Mouse (Mus musculus) intestine, postnatal 0 days (tissue): ENCODE data around the gene Bfsp1. TPM values are rescaled to one million over a fixed set of nuclear protein-coding genes. Genes with fewer than 3 reads are reported as not detected.
A peak's percentile ranks its signal among the peaks of the same experiment; 100 is the strongest.

Experiments
- ATAC-seq: fragments of 200-750 bp; cut with Nextera tagmentation; 2 replicates; pipeline ENCODE4 v1.8.0; 2017; ENCODE audit warnings: mild to moderate bottlenecking, moderate TSS enrichment, moderate library complexity
- H3K27ac ChIP-seq: fragments of 300-500 bp; sonication (generic); 2 replicates; pipeline ENCODE4 v1.5.1; 2014; ENCODE audit warnings: mild to moderate bottlenecking, low read depth, low read length, moderate library complexity
- H3K27me3 ChIP-seq: fragments of 300-500 bp; sonication (generic); replicated peaks from 2 replicates; pipeline ENCODE4 v1.6.1; 2014; ENCODE audit warnings: low read length, mixed read lengths; ENCODE audit not compliant: control insufficient read depth, insufficient read depth
- H3K36me3 ChIP-seq: fragments of 300-500 bp; sonication (generic); 2 replicates; pipeline ENCODE4 v1.6.1; 2014; ENCODE audit warnings: mild to moderate bottlenecking, moderate library complexity; ENCODE audit not compliant: control insufficient read depth, insufficient read depth
- H3K4me1 ChIP-seq: fragments of 300-500 bp; sonication (generic); replicated peaks from 2 replicates; pipeline ENCODE4 v1.6.1; 2014; ENCODE audit warnings: antibody characterized with exemption, low read length, mixed read lengths; ENCODE audit not compliant: control insufficient read depth, insufficient read depth
- H3K4me2 ChIP-seq: fragments of 300-500 bp; sonication (generic); replicated peaks from 2 replicates; pipeline ENCODE4 v1.6.1; 2014; ENCODE audit warnings: low read depth, mild to moderate bottlenecking, moderate library complexity
- H3K4me3 ChIP-seq: fragments of 300-500 bp; sonication (generic); 2 replicates; pipeline ENCODE4 v1.5.1; 2014; ENCODE audit warnings: low read depth, low read length
- H3K9ac ChIP-seq: fragments of 300-500 bp; sonication (generic); 2 replicates; pipeline ENCODE4 v1.6.1; 2014; ENCODE audit warnings: mild to moderate bottlenecking, low read depth, low read length
- H3K9me3 ChIP-seq: fragments of 300-500 bp; sonication (generic); 2 replicates; pipeline ENCODE4 v1.6.1; 2016; ENCODE audit warnings: mixed run types; ENCODE audit not compliant: control insufficient read depth
- CTCF ChIP-seq: sonication (generic); IDR thresholded peaks from 2 replicates; pipeline ENCODE4 v1.5.1; 2016; ENCODE audit warnings: low read depth, mild to moderate bottlenecking, control low read depth, antibody characterized with exemption, moderate library complexity
- WGBS: fragments of 180-500 bp; shearing (Covaris S2); extraction: QIAGEN DNeasy Blood & Tissue Kit; methylation state at CpG from one replicate; pipeline ENCODE4 v1.1.7; 2014; 5-methylcytosine and 5-hydroxymethylcytosine counted together
- polyA plus RNA-seq: library from polyadenylated mRNA; unstranded; fragments of >200 nt; fragmentation: Nextera tagmentation; extraction: Ambion mirVana; gene quantifications from 2 replicates; pipeline ENCODE4 v1.2.1, GENCODE M21; 2015

Bfsp1 gene
- polyA plus RNA-seq, 1 experiment from 2014 or later = 4.5 TPM

DNA sequence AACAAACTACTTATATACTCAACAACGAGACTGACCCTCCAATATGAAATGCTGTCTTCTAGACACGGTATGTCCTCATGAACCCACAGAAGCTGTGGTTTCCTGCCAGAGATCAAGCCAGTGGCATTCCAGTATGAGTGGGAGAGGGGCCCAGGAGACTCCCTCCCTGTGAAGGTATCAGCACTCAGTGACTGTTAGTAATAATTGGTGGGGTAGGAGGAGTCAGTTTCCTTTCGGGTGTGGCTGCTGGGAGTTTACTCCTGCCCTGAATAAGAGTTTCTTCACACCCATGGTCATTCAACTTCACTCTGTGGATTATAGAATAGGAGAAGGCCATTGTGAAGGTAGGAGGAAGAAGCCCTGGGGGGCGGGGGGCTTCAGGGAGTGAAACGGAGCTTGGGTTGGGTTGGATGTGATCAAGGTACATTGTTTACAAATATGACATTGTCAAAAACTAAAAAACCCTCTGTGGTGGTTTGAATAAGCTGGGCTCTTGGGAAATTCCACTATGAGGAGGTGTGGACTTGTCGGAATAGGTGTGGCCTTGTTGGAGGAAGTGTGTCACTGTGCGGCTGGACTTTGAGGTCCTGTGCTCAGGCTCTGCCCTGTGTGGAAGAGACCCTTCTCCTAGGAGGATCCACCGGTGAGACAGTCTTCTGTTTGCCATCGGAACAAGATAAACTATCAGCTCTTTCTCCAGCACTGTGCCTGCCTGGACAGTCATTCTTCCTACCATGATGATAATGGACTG lies 36.7 kb upstream of the Bfsp1 start:
- ATAC-seq = peak; percentile 71
- peak overlapping the region; percentile 55 for H3K27ac ChIP-seq
- TF ChIP-seq CTCF = no peak
- peaks cover 22% of the 10 kb centered on the region for H3K4me1 ChIP-seq
- no peaks in the 10 kb centered on the region for H3K36me3 ChIP-seq
- 0 out of 2 replicates have a peak overlapping the region, but pooled peaks have one; percentile 9 for H3K4me2 ChIP-seq
- H3K9me3 ChIP-seq = no peaks in the 10 kb centered on the region
- no peak overlapping the region for H3K9ac ChIP-seq
- WGBS = 61% methylated on average over 9 of the region's 9 CpGs
- H3K4me3 ChIP-seq = no peak overlapping the region
- H3K27me3 ChIP-seq = no peaks in the 10 kb centered on the region

DNA sequence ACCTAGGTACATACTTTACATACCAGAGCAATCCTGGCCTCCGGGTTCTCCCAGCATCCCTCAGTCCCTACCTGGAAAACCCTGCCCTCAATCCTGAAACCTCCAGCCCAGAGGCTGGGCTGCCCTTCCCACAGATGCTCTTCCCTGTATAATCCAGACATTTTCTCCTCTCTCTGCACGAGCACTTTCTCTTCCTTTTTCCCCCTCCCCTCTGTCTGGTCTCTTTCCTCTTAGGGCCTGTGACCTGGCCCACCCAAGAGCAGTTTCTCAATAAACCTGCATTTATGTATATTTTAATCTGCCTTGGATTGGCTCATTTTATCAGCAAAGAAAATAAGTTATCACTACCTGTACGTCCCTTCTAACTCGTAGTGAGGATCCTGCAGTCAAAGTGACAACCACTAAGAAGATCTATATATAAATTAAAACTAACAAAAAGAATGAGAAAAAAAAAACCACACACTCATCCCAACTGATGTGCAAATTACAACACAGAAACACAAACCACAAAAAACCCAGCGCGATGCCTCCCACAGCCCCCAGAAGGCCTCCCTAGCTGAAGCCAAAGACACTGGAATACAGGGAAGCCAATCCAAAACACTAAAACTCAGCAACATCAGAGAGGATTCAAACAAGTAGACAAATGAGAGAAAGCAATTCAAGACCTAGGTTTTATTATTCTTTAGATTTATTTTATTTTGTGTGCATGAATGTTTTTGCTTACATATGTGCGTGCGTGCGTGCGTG lies 28.5 kb upstream of the Bfsp1 start:
- ATAC-seq = no peak
- Histone ChIP-seq H3K4me2 (no peak overlapping the region), H3K4me1 (no peaks in the 10 kb centered on the region), H3K4me3 (no peak overlapping the region), H3K27ac (no peak overlapping the region), H3K36me3 (no peaks in the 10 kb centered on the region), H3K9ac (no peak overlapping the region), H3K27me3 (no peaks in the 10 kb centered on the region), H3K9me3 (no peaks in the 10 kb centered on the region)
- no peak for TF ChIP-seq CTCF
- WGBS = 84% methylated on average over 10 of the region's 10 CpGs

DNA sequence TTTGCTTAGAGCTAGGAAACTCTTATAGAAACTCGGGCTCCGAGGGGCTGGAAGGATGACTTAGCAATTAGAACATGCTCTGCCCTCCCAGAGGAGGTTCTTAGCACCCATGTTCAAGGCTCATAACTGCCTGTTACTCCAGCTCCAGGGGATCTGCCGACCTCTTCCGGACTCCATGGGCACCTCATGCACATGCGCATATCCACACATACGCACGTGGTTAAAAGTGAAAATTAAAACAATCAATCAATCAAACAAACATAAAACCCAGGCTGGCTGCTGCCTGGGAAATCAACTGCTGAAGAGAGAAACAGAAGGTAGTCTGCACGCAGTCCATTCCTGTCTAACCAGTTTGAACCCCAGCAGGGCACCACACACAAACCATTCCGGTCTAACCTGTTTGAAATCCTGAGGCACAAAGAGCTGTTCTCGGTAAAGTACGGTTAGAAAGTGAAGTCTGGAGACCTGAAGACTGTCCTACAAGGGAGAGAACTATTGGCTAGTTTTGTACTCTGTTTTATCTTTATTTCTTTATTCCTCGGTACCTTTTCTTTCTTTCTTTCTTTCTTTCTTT lies 27.0 kb upstream of the Bfsp1 start:
- H3K9ac ChIP-seq = no peak overlapping the region

DNA sequence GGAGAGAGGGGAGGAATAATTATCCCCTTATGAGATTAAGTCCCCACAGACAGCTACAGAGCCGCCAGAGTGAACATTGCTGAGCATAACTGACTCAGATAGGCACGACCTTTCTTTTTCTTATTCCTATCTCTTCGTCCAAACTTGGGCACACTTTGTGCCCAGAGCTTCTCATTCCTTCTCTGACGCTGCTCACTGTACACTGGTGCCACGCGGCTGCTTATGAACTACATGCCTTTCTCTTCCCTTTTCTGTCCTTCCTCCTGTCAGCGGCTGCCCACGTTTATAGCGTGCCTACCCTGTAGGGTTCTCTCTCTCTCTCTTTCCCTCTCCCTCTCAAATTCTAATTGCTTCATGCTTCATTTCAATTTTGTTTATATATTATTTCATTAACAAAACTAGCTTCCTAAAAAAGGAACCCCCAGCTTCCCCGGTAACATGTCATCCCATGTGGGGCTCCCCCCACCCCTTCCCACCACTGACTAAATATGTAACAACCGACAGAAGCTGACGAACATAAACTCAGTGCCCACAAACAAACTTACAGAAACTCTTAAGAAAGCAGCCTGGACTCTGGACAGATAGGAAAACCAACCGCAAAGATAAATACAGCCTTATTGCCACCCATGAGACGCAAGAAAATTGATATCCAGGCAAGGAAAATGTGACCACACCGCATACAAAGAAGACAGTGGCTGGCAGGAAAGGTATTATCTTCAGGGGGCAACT lies 26.3 kb upstream of the Bfsp1 start:
- H3K4me3 ChIP-seq = peak overlapping the region; percentile 23

More for the DNA sequence above, 27.0 kb upstream of the Bfsp1 start:
- Histone ChIP-seq H3K36me3 (no peaks in the 10 kb centered on the region), H3K27ac (peak overlapping the region; percentile 50), H3K4me3 (peak overlapping the region; percentile 23), H3K9me3 (no peaks in the 10 kb centered on the region), H3K27me3 (no peaks in the 10 kb centered on the region), H3K4me1 (no peaks in the 10 kb centered on the region), H3K4me2 (peak overlapping the region; percentile 60)
- TF ChIP-seq CTCF = peak; percentile 35
- ATAC-seq = peak; percentile 94
- WGBS = 23% methylated on average over 12 of the region's 12 CpGs

DNA sequence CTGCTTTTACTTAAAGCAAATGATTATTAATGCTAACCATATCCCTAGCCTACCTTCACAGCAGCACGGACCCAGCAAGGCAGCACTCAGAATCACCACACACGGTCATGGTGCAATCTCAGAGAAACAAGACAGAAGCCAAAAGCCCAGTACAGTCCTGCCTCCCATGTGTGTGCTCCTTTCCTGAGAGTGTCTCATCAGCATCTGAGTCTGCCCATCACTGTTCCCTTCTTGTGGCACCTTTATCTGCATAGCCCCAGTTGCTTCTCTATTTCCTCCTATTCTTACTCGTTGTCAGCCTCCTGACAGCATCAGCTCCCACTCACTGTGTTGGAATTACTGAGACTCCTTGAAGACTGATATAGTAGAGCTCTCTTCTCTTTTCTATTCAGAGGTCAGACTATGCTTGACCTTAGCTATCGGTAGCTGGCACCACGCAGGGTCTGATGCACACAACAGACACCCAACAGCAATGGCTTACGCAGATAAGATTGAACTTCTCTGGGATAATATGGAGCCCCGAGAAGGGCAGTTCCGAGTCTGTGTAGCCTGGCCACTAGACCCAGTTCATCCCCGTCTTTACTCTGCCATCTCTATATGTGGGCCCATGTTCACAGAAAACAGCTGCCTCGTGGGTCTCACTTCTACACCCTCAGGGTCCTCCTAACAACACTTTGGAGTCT lies 19.8 kb upstream of the Bfsp1 start:
- ATAC-seq = no peak
- Histone ChIP-seq H3K27me3 (no peaks in the 10 kb centered on the region), H3K9me3 (no peaks in the 10 kb centered on the region), H3K4me2 (no peak overlapping the region), H3K4me3 (no peak overlapping the region), H3K4me1 (no peaks in the 10 kb centered on the region), H3K36me3 (no peaks in the 10 kb centered on the region), H3K27ac (no peak overlapping the region), H3K9ac (no peak overlapping the region)
- TF ChIP-seq CTCF = no peak
- WGBS = 84% methylated on average over 10 of the region's 10 CpGs

More for the DNA sequence above, 26.3 kb upstream of the Bfsp1 start:
- Histone ChIP-seq H3K9me3 (no peaks in the 10 kb centered on the region), H3K27me3 (no peaks in the 10 kb centered on the region), H3K9ac (no peak overlapping the region), H3K4me2 (peak overlapping the region; percentile 60), H3K4me1 (no peaks in the 10 kb centered on the region), H3K27ac (peak overlapping the region; percentile 50; the same call in 1 of the 2 replicates), H3K36me3 (no peaks in the 10 kb centered on the region)
- WGBS = 59% methylated on average over 15 of the region's 15 CpGs
- TF ChIP-seq CTCF = no peak
- ATAC-seq = peak; percentile 51
